Mouse (Mus musculus) T-helper 1 cell (primary cell): ENCODE measurements around the gene Mtcl1.

ENCODE experiments used
- in situ Hi-C: fragments of 300-600 bp; cut with MboI, MseI; formaldehyde crosslinking; loops from one replicate; pipeline ENCODE4 v1.15.1; 2025; ENCODE audit warnings: high pct_unique_total_duplicates

The Mtcl1 gene

GRCm38 (mm10) chr17:66410884-66411426, 38.6 kb downstream of the Mtcl1 start:
- in situ Hi-C loops = loop anchor here (5.0 kb wide), 1 partner anchor 44 kb away; no protein-coding TSS in a partner anchor

DNA sequence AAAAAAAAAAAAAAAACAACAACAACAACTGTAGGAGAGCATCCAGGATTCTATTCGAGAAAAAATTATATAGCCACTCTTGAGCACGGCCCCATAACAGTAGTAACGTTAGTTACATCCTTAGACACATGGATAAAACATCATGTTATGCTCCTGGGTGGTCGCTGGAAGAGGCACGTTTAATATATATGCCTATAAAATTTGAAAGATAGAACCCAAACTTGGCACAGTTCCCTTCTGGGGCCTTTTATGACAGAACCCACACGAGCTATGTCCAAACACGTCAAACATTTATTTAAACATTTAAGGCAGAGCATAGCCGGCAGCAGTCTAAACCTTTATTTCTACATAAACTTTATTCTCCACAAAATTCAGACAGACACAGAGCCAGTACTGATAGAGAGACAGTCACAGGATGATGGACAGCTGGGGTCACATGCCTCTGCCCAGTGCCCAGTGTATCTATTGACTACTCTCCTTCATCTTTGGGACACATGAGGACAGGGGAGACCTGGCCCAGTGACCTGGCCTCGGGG, 40.4 kb downstream of the Mtcl1 start:
- in situ Hi-C loops = no loop called here

- in situ Hi-C loops = no loop called here
These were observed 41.1 kb downstream of the Mtcl1 start for GRCm38 (mm10) chr17:66408400-66408799.

DNA sequence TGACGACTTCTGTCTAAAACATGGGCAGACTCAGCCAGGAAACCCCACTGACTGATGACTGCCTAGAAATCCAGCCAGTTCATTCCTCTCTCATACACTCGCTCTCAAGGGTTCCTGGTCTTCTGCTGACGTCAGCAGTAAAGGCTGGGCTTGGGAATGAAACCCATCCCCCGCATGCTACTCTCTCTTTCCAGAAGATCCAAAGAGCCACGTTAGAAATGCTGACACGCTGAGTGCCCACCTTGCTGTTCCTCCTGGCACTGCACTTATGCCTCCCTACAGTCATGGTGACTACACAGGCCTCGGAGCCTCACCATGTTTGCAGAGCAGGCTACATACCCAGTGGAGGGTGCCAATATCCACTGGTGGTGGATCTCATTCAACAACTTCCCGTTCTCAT, 41.7 kb downstream of the Mtcl1 start:
- in situ Hi-C loops = no loop called here

- in situ Hi-C loops = no loop called here
These were observed 43.9 kb downstream of the Mtcl1 start for GRCm38 (mm10) chr17:66405601-66406000.

- in situ Hi-C loops = no loop called here
These were observed 44.5 kb downstream of the Mtcl1 start for GRCm38 (mm10) chr17:66404883-66405590.

DNA sequence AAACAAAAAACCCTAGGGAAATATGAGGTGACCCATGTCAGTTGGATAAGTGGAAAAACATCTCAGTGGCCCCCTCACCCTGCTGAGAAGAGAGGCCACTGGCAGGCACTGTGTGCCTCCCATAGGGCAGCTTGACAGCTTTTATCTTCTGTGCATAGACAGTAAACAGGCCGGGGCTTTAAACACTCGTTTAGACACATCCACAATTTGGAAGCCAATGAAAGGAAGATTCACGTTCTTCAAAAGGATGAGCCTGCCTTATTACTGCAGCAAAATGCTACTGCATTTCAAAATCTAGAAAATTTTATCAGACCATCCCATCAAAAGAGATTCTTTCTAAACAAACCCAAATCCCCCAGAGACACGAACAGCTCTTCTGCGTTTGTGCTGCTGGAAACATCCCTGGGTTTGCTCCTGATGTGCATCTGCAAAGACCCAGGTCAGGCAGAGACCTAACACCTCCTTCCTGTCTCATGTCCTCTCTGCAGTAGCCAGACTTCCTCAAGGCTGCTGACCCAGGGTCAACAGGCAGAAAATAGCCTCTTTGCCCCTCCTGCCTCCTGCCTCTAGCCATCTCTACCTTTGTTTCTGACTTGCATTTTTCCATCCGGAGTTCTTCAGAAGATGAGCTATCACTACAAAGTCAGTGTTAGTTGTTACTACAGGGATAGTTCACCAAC, 46.6 kb downstream of the Mtcl1 start:
- in situ Hi-C loops = no loop called here

GRCm38 (mm10) chr17:66401596-66402265, 47.8 kb downstream of the Mtcl1 start:
- in situ Hi-C loops = no loop called here

DNA sequence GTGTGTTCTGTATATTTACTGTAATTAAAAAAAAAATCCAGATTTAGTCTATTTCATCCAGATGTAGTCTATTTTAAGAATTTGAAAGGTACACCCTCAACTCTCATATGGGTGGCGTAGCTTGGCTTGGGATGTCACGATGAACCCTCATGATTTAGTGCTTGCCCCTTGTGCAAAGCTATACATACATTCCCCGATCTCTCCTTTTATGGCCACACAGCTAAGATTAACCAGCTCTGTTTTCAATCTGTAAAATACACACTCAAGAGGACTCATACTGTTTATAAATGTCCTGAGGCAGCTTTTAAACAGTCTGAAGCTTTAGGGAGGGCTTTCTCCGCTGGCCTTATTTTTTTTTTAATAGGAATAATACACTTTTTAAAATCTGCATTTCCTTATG, 49.8 kb downstream of the Mtcl1 start:
- in situ Hi-C loops = no loop called here

GRCm38 (mm10) chr17:66394571-66394970, 55.0 kb downstream of the Mtcl1 start:
- in situ Hi-C loops = no loop called here

DNA sequence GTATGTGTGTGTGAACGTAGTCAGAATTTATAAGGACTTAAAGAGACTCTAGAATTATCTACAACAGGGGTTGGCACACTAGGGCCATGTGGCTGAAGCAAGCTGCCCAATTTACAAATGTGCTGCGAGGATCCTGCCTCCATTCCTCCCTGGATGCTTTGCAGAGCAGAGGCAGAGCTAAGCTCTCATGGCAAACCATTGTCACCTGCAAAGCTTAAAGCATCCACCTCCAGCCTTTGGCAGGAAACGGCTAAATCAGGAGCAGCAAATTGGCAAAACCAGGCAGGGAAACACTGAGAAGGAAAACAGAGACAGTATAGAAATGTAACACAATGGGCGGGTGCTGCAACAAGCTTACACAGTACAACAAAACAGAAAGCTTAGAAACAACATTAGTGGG, 61.2 kb downstream of the Mtcl1 start:
- in situ Hi-C loops = no loop called here

- in situ Hi-C loops = no loop called here
These were observed 68.2 kb downstream of the Mtcl1 start for GRCm38 (mm10) chr17:66381338-66381737.

- in situ Hi-C loops = no loop called here
These were observed 69.4 kb downstream of the Mtcl1 start for GRCm38 (mm10) chr17:66379900-66380857.

- in situ Hi-C loops = no loop called here
These were observed 70.2 kb downstream of the Mtcl1 start for GRCm38 (mm10) chr17:66379308-66379707.

GRCm38 (mm10) chr17:66378127-66378526, 71.4 kb downstream of the Mtcl1 start:
- in situ Hi-C loops = no loop called here

- in situ Hi-C loops = no loop called here
These were observed 74.8 kb downstream of the Mtcl1 start for GRCm38 (mm10) chr17:66374633-66375272.

GRCm38 (mm10) chr17:66370867-66371266, 78.7 kb downstream of the Mtcl1 start:
- in situ Hi-C loops = no loop called here

- in situ Hi-C loops = loop anchor here (5.0 to 10.0 kb wide), 2 partner anchors 43 to 375 kb away; no protein-coding TSS in a partner anchor
These were observed 79.8 kb downstream of the Mtcl1 start for GRCm38 (mm10) chr17:66369777-66370176.

DNA sequence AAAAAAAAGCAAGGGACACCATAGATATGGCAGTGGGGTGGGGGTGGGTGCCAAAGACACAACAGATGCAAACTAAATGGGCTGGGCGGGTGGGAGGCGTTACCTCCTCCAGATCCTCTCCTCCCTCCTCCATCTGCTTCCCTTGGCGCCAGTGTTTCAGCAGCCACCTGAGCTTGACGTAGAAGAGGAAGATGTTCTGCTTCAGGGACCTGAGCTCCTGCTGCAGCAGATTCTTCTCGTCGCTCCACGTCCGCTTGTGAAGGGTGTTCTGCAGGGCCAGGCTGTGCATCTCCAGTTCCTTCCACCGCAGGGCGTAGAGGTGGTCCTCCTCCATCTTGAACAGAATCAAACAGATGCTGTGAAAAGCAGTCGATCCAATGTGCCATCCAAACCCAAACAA, 81.4 kb downstream of the Mtcl1 start:
- in situ Hi-C loops = loop anchor here (5.0 to 10.0 kb wide), 2 partner anchors 44 to 373 kb away; no protein-coding TSS in a partner anchor

- in situ Hi-C loops = loop anchor here (5.0 to 10.0 kb wide), 2 partner anchors 47 to 371 kb away; no protein-coding TSS in a partner anchor
These were observed 83.9 kb downstream of the Mtcl1 start for GRCm38 (mm10) chr17:66365664-66366063.
